Mouse (Mus musculus) stomach, embryonic 14.5 days (tissue): ENCODE measurements around the gene Lrrc29. TPM values are rescaled to one million over a fixed set of nuclear protein-coding genes. Genes with fewer than 3 reads are reported as not detected.

Source experiments
- ATAC-seq: fragments of 200-750 bp; cut with Nextera tagmentation; 2 replicates; pipeline ENCODE4 v1.8.0; 2017; ENCODE audit warnings: low read depth, moderate TSS enrichment; ENCODE audit not compliant: insufficient number of reproducible peaks, insufficient read depth, low FRiP score
- H3K27ac ChIP-seq: fragments of 300-500 bp; sonication (generic); 2 replicates; pipeline ENCODE4 v1.5.1; 2014; ENCODE audit warnings: mild to moderate bottlenecking, low read length, moderate library complexity, mixed read lengths
- H3K27me3 ChIP-seq: fragments of 300-500 bp; sonication (generic); 2 replicates; pipeline ENCODE4 v1.6.1; 2014; ENCODE audit warnings: low read length, control low read depth, mixed read lengths; ENCODE audit not compliant: control insufficient read depth, insufficient read depth
- H3K36me3 ChIP-seq: fragments of 300-500 bp; sonication (generic); 2 replicates; pipeline ENCODE4 v1.6.1; 2014; ENCODE audit warnings: mild to moderate bottlenecking, control low read depth, low read length, moderate library complexity, mixed read lengths; ENCODE audit not compliant: control insufficient read depth, insufficient read depth
- H3K4me1 ChIP-seq: fragments of 300-500 bp; sonication (generic); 2 replicates; pipeline ENCODE4 v1.6.1; 2014; ENCODE audit warnings: low read length, control low read depth, mixed read lengths; ENCODE audit not compliant: control insufficient read depth, insufficient read depth
- H3K4me2 ChIP-seq: fragments of 300-500 bp; sonication (generic); replicated peaks from 2 replicates; pipeline ENCODE4 v1.6.1; 2014; ENCODE audit warnings: low read depth, low read length, control low read depth
- H3K4me3 ChIP-seq: fragments of 300-500 bp; sonication (generic); 2 replicates; pipeline ENCODE4 v1.5.1; 2014; ENCODE audit warnings: low read depth, low read length, control low read depth
- H3K9ac ChIP-seq: fragments of 300-500 bp; sonication (generic); replicated peaks from 2 replicates; pipeline ENCODE4 v1.6.1; 2014; ENCODE audit warnings: low read depth, mild to moderate bottlenecking, control low read depth, low read length, moderate library complexity, mixed read lengths
- H3K9me3 ChIP-seq: fragments of 300-500 bp; sonication (generic); 2 replicates; pipeline ENCODE4 v1.6.1; 2016; ENCODE audit warnings: low read depth, low read length, control low read depth; ENCODE audit not compliant: control insufficient read depth
- WGBS: fragments of 180-500 bp; shearing (Covaris S2); extraction: QIAGEN DNeasy Blood & Tissue Kit; methylation state at CpG from one replicate; pipeline ENCODE4 v1.1.7; 2014; 5-methylcytosine and 5-hydroxymethylcytosine counted together
- polyA plus RNA-seq: library from polyadenylated mRNA; unstranded; fragments of >200 nt; fragmentation: Nextera tagmentation; extraction: Ambion mirVana; gene quantifications from 2 replicates; pipeline ENCODE4 v1.2.1, GENCODE M21; 2014

Gene Lrrc29
- polyA plus RNA-seq, 1 experiment from 2014 or later = 2.6 TPM

DNA sequence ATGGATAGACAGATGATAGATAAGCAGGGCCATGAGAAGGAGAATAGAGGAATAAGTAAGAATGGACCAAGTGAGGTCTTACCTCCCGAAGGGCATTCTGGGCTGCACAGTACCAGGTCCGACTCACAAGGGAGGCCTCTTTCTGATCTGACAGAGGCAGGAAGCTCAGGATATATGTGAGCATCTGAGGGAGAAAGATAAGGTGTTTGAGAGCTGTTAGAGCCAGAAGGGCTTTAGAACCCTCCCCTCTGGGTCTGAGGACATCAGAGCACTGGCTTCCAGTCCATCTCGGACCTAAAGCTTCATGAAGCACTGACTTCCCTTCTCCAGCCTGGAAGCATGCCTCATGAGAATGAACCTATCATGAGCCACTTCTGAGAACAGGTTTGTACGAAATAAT, 2.9 kb downstream of the Lrrc29 start:
- Histone ChIP-seq H3K27ac (no peak overlapping the region), H3K4me2 (no peak overlapping the region), H3K27me3 (no peaks in the 10 kb centered on the region), H3K9ac (no peak overlapping the region), H3K4me3 (no peak overlapping the region), H3K9me3 (no peaks in the 10 kb centered on the region), H3K4me1 (peaks cover 14% of the 10 kb centered on the region; the same call in 1 of the 2 replicates), H3K36me3 (peaks cover 15% of the 10 kb centered on the region)
- WGBS = 92% methylated on average over 4 of the region's 4 CpGs
- no peak for ATAC-seq

DNA sequence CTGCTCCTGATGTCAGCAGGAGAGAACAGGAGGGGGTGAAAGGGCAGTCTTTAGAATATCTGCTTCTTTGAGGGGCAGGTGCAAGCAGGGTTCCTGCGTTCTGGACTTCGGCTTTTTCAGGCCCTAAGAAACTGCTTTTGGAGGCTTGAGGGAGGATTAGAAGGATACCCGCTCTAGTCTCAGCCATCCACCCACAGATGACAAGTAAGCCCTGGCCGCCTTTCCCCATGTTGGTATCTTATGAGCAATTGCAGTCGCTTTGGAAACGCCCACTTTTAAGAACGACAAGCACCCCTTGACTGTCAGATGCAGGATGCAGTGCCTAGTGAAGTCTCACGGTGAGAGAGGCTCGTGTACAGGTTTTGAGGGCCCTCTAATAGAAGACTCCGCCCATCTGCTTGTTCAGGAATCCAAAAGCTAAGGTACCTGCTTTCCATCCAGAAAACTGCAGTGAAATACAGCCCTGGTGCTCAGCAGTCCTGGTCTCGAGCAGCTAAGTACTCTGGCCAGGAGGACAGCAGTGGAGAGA, 7.4 kb downstream of the Lrrc29 start:
- H3K27ac ChIP-seq = no peak overlapping the region
- H3K36me3 ChIP-seq = peaks cover 19% of the 10 kb centered on the region
- H3K27me3 ChIP-seq = no peaks in the 10 kb centered on the region
- no peaks in the 10 kb centered on the region for H3K4me1 ChIP-seq
- no peaks in the 10 kb centered on the region for H3K9me3 ChIP-seq
- H3K4me2 ChIP-seq = no peak overlapping the region
- 82% methylated on average over 11 of the region's 11 CpGs for WGBS
- H3K9ac ChIP-seq = no peak overlapping the region
- no peak overlapping the region for H3K4me3 ChIP-seq
- no peak for ATAC-seq

DNA sequence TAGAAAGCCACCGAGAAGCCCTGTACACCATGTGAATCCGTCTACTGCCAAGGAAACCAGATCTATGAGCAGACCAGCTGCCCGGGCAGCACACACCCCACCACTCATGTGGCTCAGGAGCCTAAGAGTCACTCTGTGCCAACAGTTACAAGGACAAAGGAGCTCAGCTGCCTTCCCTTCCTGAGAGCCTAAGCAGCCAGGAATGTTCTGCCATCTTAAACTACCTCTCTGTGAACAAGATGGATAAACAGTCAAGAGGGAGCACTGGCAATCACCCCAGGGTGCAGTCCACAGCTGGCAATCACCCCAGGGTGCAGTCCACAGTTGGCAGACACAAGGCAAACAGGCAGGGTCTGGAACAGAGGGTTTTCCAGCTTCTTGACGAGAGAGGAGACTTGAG, 8.1 kb downstream of the Lrrc29 start:
- no peak overlapping the region for H3K4me2 ChIP-seq
- H3K36me3 ChIP-seq = peaks cover 26% of the 10 kb centered on the region

DNA sequence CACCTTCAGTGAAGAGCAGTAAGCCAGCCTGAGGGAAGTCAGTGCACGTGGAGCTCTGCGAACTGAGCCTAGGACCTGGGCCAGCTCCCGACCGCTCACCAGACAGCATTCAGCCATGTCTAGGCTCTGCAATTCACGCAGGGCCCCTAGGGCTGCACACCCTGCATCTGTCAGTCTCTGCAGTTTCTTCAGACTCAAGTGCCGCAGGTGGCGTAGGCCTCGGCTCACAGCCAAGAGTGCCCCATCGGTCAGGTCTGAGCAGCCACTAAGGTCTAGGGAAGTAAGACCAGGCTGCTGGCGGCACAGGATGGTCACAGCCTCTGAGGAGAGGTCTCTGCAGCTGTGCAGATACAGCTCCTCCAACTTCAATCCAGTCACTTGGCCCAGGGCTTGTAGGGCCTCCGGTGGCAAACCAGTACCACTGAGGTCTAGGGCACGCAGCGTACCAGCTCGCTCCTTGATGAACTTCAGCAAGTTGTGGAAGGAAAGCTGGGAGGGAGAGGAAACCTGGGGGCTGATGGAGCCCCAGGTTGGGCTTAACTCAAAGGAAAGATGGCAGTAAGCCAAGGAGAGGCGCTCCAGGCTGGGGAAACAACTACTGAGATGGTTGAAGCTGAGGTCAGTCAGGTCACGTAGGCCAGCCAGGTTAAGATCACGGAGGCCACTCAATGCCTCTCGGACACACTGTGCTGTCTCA, 10.9 kb downstream of the Lrrc29 start:
- Histone ChIP-seq H3K4me1 (no peaks in the 10 kb centered on the region), H3K36me3 (peaks cover 26% of the 10 kb centered on the region), H3K4me2 (no peak overlapping the region), H3K9ac (no peak overlapping the region), H3K27ac (no peak overlapping the region), H3K4me3 (no peak overlapping the region), H3K9me3 (no peaks in the 10 kb centered on the region), H3K27me3 (no peaks in the 10 kb centered on the region)
- 90% methylated on average over 18 of the region's 18 CpGs for WGBS
- ATAC-seq = 0 out of 2 replicates have a peak, but pooled peaks have one; percentile 24

More for the DNA sequence above, 8.1 kb downstream of the Lrrc29 start:
- Histone ChIP-seq H3K4me3 (no peak overlapping the region), H3K9ac (no peak overlapping the region), H3K9me3 (no peaks in the 10 kb centered on the region), H3K4me1 (no peaks in the 10 kb centered on the region), H3K27me3 (no peaks in the 10 kb centered on the region), H3K27ac (no peak overlapping the region)
- 96% methylated on average over 4 of the region's 4 CpGs for WGBS
- no peak for ATAC-seq

DNA sequence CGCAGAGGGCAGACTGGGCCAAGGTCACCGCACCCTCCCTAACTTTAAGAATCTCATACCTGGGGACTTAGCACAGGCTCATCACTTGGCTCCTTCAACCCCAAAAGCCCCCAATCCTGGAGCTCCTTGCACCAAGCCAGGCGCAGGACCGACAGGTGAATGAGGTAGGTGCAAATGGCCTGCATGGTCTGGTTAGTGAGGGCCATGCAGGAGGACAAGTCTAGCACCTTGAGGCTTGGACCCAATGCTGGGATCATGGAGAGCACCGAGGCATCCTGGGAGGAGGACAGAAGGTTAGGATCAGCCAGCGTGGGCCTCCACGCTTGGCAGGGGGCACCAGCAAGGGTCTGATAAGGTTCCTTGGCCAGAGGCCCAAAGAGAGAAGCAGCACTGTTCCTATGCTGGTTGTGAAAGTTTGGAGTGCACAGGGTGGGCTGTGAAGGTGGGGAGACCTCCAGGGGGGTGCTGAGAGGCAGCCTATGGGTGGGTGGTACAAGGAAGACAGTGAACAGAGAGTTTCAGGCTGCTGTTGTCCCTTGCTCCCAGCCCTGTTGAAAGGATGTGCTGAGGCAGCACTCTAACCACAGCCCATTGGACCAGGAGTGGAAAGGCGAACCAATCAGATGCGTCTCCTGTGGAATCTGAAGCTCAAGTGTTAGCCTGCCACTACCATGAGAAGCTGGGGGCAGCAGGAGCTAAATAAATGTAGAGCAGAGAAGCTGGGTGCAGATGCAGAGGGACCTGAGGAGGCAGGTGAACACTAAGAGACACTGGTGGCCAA, 12.3 kb downstream of the Lrrc29 start:
- Histone ChIP-seq H3K36me3 (peaks cover 24% of the 10 kb centered on the region), H3K9ac (no peak overlapping the region), H3K27me3 (no peaks in the 10 kb centered on the region), H3K9me3 (no peaks in the 10 kb centered on the region), H3K27ac (no peak overlapping the region), H3K4me3 (no peak overlapping the region), H3K4me2 (no peak overlapping the region), H3K4me1 (no peaks in the 10 kb centered on the region)
- ATAC-seq = no peak
- 79% methylated on average over 9 of the region's 9 CpGs for WGBS

DNA sequence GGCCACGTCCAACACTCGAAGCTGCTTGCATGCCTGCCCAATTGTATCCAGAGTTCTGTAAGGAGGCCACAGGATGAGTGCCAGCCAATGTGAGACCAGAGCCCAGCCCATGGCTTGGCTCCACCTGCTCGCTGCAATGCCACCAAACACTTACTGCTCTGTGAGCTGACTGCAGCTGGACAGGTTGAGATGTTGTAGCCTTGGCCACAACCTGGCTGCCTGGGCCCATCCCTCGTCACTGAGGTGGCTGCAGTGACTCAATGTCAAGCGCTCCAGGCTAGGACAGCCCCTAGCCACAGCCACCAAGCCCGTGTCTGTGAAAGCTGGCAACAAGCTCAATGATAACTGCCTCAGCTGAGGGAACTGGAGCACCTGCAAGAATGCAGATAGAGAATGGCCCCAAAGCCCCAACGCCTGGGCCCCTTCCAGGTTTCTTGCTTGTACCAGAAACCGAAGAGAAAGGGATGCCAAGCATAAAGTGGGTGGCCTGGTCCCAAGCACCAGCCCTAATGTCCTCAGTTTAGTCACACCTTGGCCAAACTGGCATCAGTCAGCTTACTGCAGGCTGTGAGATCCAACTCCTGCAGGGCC, 13.1 kb downstream of the Lrrc29 start:
- H3K27ac ChIP-seq = no peak overlapping the region
- WGBS = 88% methylated on average over 8 of the region's 8 CpGs

DNA sequence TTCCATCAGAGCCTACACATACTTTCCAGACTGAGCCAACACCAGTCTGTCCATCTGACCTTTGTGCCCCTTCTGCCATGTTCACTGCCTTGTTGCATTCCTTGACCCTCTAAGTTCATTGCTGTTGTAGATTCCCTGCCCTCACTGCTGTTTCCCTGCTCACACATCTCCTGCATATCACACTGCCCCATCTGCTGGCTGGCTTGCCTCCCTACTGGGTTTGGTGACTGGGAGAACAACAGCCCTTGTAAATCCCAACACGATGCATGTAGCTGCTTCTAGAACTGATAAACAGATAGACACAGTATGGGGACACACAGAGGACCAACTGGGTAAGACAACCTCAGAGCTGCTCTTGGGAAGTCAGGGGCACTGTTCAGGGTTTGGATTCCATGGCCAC, 14.4 kb downstream of the Lrrc29 start:
- ATAC-seq = no peak
- H3K27ac ChIP-seq = no peak overlapping the region
- H3K27me3 ChIP-seq = no peaks in the 10 kb centered on the region
- no peak overlapping the region for H3K9ac ChIP-seq
- no peak overlapping the region for H3K4me3 ChIP-seq
- H3K4me1 ChIP-seq = no peaks in the 10 kb centered on the region
- 91% methylated on average over 1 of the region's 1 CpGs for WGBS
- H3K4me2 ChIP-seq = no peak overlapping the region
- H3K9me3 ChIP-seq = no peaks in the 10 kb centered on the region
- peaks cover 40% of the 10 kb centered on the region for H3K36me3 ChIP-seq

More for the DNA sequence above, 13.1 kb downstream of the Lrrc29 start:
- H3K9ac ChIP-seq = no peak overlapping the region
- H3K4me1 ChIP-seq = no peaks in the 10 kb centered on the region
- peaks cover 27% of the 10 kb centered on the region for H3K36me3 ChIP-seq
- no peaks in the 10 kb centered on the region for H3K27me3 ChIP-seq
- no peak overlapping the region for H3K4me2 ChIP-seq
- ATAC-seq = no peak
- H3K4me3 ChIP-seq = no peak overlapping the region
- no peaks in the 10 kb centered on the region for H3K9me3 ChIP-seq

DNA sequence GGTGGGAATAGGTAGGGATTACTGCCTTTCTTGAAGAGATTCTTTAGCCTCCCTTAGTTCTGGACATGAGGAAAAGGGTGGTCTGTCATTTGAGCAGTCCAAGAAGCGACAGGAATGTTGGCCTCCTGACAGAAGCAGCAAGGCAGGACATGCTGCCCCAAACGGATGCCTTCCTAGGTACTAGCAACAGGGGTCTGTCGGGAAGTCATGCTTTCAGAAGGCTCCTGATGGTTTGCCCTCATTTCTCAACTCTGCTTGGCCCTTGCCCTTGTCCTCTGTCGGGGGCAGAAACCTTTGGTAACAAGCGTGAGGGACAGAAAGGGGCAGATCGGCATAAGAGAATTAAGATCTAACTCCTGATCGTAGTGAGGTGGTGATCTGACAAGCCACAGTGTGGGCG, 16.0 kb downstream of the Lrrc29 start:
- H3K4me1 ChIP-seq = peaks cover 13% of the 10 kb centered on the region
- H3K27me3 ChIP-seq = no peaks in the 10 kb centered on the region
- H3K4me2 ChIP-seq = no peak overlapping the region
- H3K36me3 ChIP-seq = peaks cover 39% of the 10 kb centered on the region
- ATAC-seq = no peak
- no peak overlapping the region for H3K27ac ChIP-seq
- 80% methylated on average over 8 of the region's 8 CpGs for WGBS
- no peaks in the 10 kb centered on the region for H3K9me3 ChIP-seq
- no peak overlapping the region for H3K9ac ChIP-seq
- no peak overlapping the region for H3K4me3 ChIP-seq
